Mouse (Mus musculus) lung, postnatal 4 days (tissue): Measurements from ENCODE around the gene Prr36.

Source experiments
- DNase-seq, 2 experiments: peaks; one replicate each; pipeline ENCODE4 v3.0.0; 2021

Gene Prr36

DNA sequence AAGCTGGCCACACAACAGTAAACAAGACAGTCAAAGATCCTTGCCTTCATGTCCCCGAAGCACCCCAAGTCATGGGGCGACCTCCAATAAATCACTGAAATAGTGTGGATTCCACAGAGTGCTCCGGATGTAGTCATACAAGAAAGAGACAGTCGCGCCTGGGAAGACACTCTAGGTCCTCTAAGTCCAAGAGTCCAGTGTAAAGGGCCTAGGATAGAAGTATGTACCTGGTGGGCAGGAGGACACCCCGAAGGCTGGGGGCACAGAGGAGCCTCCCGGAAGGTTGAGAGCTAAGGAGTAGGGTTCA, 23.7 kb downstream of the Prr36 start:
- no peak for DNase-seq

GRCm38 (mm10) chr8:4192807-4193587, 24.3 kb downstream of the Prr36 start:
- DNase-seq = peak; percentile 81 to 89

DNA sequence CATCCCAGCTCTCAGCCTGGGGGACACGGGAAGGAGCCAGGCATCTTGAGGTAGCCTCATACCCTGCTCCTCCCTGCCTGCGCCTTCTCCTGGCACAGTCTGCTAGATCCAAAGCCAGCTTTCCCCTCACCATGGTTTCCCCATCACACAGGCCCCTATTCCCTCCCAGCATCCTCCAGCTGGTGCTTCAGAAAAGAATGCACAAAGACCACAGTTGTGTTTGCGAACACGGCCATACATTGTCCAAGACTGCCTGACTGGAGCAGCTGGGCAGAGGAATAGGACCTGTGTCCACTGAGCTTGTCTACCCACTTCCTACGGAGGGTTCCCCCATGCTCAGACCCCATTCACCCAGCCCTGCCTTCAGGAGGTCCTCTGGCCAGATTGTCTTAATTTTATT, 25.0 kb downstream of the Prr36 start:
- no peak for DNase-seq

- no peak for DNase-seq
Measured at GRCm38 (mm10) chr8:4189031-4189722, 28.1 kb downstream of the Prr36 start.

- no peak for DNase-seq
Measured at GRCm38 (mm10) chr8:4188605-4189004, 28.7 kb downstream of the Prr36 start.

GRCm38 (mm10) chr8:4186151-4186550, 31.1 kb downstream of the Prr36 start:
- DNase-seq = no peak

- DNase-seq = no peak
Measured at GRCm38 (mm10) chr8:4183409-4183808, 33.9 kb downstream of the Prr36 start.

- DNase-seq = no peak
Measured at GRCm38 (mm10) chr8:4174018-4174417, 43.2 kb downstream of the Prr36 start.

DNA sequence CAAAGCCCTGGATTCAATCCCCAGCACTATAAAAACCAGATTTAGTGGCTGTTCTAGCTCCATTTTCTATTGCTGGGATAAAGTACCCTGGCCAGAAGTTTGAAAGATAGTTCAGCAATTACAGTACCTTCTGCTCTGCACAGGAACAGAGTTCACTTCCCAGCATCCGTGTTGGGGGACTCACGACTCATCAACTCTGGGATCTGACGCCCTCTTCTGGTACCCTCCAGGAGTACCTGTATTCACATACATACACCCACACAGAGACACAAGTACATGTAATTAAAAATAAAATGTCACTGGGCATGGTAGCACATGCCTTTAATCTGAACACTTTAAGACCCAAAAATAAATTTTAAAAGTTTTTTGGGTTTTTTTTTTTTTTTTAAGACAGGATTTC, 44.8 kb downstream of the Prr36 start:
- no peak for DNase-seq

DNA sequence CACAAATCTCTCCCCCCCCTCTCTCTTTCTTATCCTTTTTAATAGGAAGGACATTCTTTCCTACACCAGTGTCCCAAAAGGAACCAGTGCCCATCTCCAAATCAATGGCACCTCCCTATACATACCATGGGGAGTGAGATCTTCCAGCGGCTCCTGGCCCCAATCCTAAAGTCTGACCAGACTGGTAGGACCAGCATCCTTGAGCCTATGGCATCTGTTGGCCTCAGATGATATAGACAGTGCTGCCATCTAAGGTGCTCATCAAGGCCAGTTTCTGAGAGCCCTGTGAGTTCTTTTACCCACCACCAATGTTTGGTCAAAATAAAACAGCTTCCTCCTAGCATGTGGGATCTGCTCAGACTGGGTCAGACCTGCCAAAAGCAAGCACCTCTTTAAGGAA, 49.3 kb downstream of the Prr36 start:
- DNase-seq = no peak

DNA sequence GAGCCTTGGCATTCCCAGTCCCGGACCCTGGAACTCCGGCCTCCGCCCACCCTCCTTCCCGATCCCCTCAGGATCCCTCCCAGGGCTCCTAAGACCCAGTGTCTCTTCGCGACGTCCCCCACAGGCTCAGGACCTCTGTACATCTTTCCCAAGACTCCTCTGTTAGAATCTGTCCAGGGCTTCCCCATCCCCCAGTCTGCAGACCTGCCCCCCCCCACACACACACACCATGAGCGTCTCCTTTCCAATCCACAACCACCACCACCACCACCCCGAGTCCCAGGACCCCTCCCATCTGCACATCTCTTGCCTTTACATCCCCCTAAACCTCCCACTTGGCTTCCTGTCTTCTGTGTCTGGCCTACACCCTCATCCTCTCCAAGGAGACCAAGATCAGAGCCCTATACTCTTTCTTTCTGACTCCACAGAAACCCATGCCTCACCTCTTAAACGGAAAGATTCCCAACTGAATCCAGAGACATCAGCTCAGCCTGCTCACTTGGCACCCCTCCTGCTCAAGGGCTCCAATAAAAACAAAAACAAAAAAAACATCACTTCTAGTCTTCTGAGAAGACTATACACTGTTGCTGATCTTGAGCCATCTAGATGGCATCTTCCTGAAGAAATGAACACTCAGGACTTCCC, 50.3 kb downstream of the Prr36 start:
- no peak for DNase-seq

DNA sequence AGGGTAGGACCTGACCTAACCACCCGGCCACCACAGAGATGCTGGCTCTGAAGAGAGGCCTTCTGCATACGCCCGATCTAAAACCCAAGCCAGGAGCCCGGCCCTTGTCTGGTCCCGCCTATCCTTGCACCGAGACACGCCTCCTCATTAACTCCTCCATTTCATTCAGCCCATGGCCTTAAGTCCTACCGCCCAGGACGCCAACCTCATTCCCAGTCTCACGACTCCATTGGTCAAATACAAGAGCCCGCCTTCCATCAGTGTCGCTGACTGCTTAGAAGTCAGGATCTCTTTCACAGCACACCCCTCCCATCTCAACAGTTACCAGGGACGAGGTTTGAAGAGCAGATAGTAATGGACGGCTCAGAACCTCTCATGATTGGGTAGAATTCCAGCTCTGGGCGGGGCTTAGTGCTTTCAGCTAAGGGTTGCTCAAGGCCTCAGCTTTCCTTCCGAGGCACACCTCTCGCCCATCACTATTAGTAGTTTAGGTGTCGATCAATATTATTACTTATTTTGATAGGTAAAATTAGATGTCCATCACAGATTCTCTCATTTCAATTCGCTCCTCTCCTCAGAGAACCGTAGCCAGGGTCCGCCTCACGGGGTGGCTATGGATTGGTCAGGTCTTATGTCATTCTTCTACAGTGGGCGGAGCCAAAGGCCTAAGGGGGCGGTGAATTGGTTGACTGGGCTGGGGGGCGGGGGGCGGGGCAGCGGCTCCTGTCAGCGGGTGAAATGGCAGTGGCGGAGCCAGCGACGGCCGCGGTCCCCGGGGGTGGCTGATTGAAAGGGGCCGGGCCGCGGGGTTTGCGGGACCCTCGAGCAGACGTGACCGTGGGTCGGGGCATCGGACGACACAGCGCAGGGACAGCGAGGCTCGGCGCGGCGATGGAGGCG, 51.2 kb downstream of the Prr36 start, which contains the start of gene Evi5l:
Gene Evi5l (plus strand): TSS at position 716 of the 900 bp plus-strand sequence.
- peak; percentile 98 to 99 for DNase-seq

GRCm38 (mm10) chr8:4165176-4165851, 51.9 kb downstream of the Prr36 start:
- no peak for DNase-seq

DNA sequence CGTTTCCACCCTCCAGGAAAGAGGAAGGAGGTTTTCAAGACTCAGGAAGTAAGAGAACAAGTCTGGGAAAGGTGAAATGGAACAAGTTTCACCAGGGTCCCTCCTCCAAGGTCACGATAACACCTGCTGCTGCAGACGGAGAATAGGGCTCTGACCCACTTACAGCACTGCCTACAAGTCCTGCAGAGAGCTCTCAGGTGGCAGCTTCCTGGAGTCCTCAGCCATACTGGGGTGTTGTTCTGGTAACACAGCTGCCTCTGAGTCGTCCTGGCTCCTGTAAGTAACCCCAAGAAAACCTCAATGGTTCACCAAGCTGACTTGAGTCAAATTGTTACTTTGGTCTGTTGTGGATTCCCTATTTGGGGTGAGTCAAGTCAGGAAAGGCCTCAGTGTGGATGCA, 54.5 kb downstream of the Prr36 start:
- no peak for DNase-seq
